Comparison of ENCODE assay signal across 10 mouse cellular contexts in the genomic region with DNA sequence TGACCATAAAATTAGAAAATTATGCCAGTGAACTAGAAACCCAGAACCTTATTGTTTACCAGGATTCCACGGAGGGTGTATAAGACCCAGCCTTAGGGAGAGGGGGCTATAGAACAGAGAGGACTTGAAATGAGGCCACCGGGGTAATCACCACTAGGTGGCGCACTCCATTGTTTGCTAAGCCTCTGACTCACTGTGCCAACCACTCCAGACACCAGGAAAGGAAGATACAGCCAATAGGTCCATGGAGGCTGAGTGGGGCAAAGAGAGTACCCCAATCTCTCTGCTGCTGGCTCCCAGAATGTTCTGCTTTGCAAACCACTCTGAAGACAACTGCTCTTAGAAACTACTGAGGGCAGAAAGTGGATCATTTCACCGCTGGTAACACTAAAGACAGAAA.
DNase-seq lines count a peak whose midpoint lies in the region; ATAC-seq and TF ChIP-seq lines count a peak whose summit lies in the region.
"Had no signal": no experiment of that assay in that cellular context is flagged by ENCODE, and none has a peak within 500 bp of the region (broad histone marks: within the 10 kb centered on the region; RNA-seq: fewer than 3 reads in every experiment).

No protein-coding gene starts in this region.

- no peak for TF ChIP-seq EP300 in CH12.LX (IDR thresholded peaks at IDR 0.05; ENCODE audit: low read length)
- TF ChIP-seq EP300 in lung, postnatal 0 days (IDR thresholded peaks at IDR 0.05): no peak

- TF ChIP-seq CTCF in CH12.LX (conservative IDR thresholded peaks at IDR 0.05 in 1 of 2, IDR thresholded peaks at IDR 0.05 in 1 of 2; ENCODE audit: low read depth in 2 of 2, low read length in 2 of 2): peak; percentile 81 to 82
- TF ChIP-seq CTCF in lung, postnatal 0 days (IDR thresholded peaks at IDR 0.05): peak; percentile 78
- TF ChIP-seq CTCF in small intestine, adult 2 months (IDR thresholded peaks at IDR 0.05; ENCODE audit: extremely low read depth, insufficient read length, insufficient replicate concordance, low read depth, low read length): peak; percentile 80; the same call in 1 of the 2 replicates

- no peak overlapping the region for H3K4me2 ChIP-seq in CH12.LX (ENCODE audit: insufficient read depth, low read depth, poor library complexity, severe bottlenecking)
- no peak overlapping the region for H3K4me2 ChIP-seq in kidney, embryonic 15.5 days
- no peak overlapping the region for H3K4me2 ChIP-seq in lung, postnatal 0 days (replicated peaks; ENCODE audit: low read depth, low read length)
- H3K4me2 ChIP-seq: hindbrain, embryonic 15.5 days; stomach, embryonic 15.5 days had no signal

- no peak overlapping the region for H3K9ac ChIP-seq in CH12.LX (ENCODE audit: insufficient read depth, low read depth)
- H3K9ac ChIP-seq in kidney, embryonic 15.5 days: no peak overlapping the region
- no peak overlapping the region for H3K9ac ChIP-seq in lung, postnatal 0 days (replicated peaks; ENCODE audit: low read depth)
- H3K9ac ChIP-seq: hindbrain, embryonic 15.5 days; stomach, embryonic 15.5 days had no signal

- dilution Hi-C loops in CH12.LX (cut with MboI; ENCODE audit: extremely low pct_ligation_motif_present, extremely low pct_unique_long_range_greater_than_20kb, low sequenced_read_pairs): no loop called here

- in situ Hi-C loops in CH12.LX (cut with MboI; ENCODE audit: low pct_ligation_motif_present, low pct_unique_long_range_greater_than_20kb, low sequenced_read_pairs): loop anchor here (25.0 kb wide), 1 partner anchor 187 kb away; no protein-coding TSS in a partner anchor

- H3K79me2 ChIP-seq in CH12.LX (replicated peaks; ENCODE audit: control insufficient read depth, extremely low read depth, insufficient read depth, poor library complexity, severe bottlenecking): no peaks in the 10 kb centered on the region

- TF ChIP-seq RAD21 in CH12.LX (IDR thresholded peaks at IDR 0.05; ENCODE audit: low read depth, low read length): peak; percentile 57

- H3K36me3 ChIP-seq in CH12.LX (replicated peaks in 1 of 2; ENCODE audit: control insufficient read depth in 1 of 2, insufficient read depth in 1 of 2, low read length in 1 of 2): no peaks in the 10 kb centered on the region
- H3K36me3 ChIP-seq in kidney, embryonic 15.5 days: no peaks in the 10 kb centered on the region
- no peaks in the 10 kb centered on the region for H3K36me3 ChIP-seq in lung, postnatal 0 days (ENCODE audit: insufficient read depth, low read length)
- no peaks in the 10 kb centered on the region for H3K36me3 ChIP-seq in small intestine, adult 2 months (ENCODE audit: control insufficient read depth, insufficient read depth, low read length)
- H3K36me3 ChIP-seq: hindbrain, embryonic 15.5 days; stomach, embryonic 15.5 days had no signal

- ATAC-seq in kidney, embryonic 15.5 days (replicated peaks; ENCODE audit: low FRiP score): peak; percentile 52; the same call in 1 of the 2 replicates
- peak; percentile 68 for ATAC-seq in lung, postnatal 0 days
- no peak for ATAC-seq in monocyte, adult 5-6 weeks (replicated peaks; ENCODE audit: insufficient number of reproducible peaks, low FRiP score, low TSS enrichment, poor library complexity, severe bottlenecking)

- no peak overlapping the region for H3K27ac ChIP-seq in CH12.LX (ENCODE audit: insufficient read depth, low read depth)
- H3K27ac ChIP-seq in kidney, embryonic 15.5 days: no peak overlapping the region
- H3K27ac ChIP-seq in lung, postnatal 0 days (ENCODE audit: low read length): no peak overlapping the region
- H3K27ac ChIP-seq in small intestine, adult 2 months (ENCODE audit: insufficient read depth, low read depth, low read length): no peak overlapping the region
- H3K27ac ChIP-seq: hindbrain, embryonic 15.5 days; stomach, embryonic 15.5 days had no signal

- TF ChIP-seq POLR2A in CH12.LX (IDR thresholded peaks at IDR 0.05; ENCODE audit: low read depth, low read length): no peak
- no peak for TF ChIP-seq POLR2A in small intestine, adult 2 months (IDR thresholded peaks at IDR 0.05; ENCODE audit: low read depth, low read length)

- WGBS in kidney, embryonic 15.5 days: 37% methylated on average over 4 of the region's 4 CpGs
- WGBS in lung, postnatal 0 days: 36% methylated on average over 4 of the region's 4 CpGs
- 33% methylated on average over 4 of the region's 4 CpGs for WGBS in small intestine, adult 2 months

- no peak overlapping the region for H3K4me3 ChIP-seq in CH12.LX (replicated peaks in 1 of 3; ENCODE audit: low read depth in 2 of 3, low read length in 2 of 3, poor library complexity in 1 of 3)
- no peak overlapping the region for H3K4me3 ChIP-seq in kidney, embryonic 15.5 days (replicated peaks)
- H3K4me3 ChIP-seq in lung, postnatal 0 days (ENCODE audit: low read depth, low read length): no peak overlapping the region
- no peak overlapping the region for H3K4me3 ChIP-seq in small intestine, adult 2 months (ENCODE audit: low read depth, low read length)
- H3K4me3 ChIP-seq: hindbrain, embryonic 15.5 days; stomach, embryonic 15.5 days had no signal

- no peaks in the 10 kb centered on the region for H3K4me1 ChIP-seq in CH12.LX (ENCODE audit: control insufficient read depth in 1 of 2, insufficient read depth in 2 of 2)
- H3K4me1 ChIP-seq in kidney, embryonic 15.5 days: no peaks in the 10 kb centered on the region
- H3K4me1 ChIP-seq in lung, postnatal 0 days (ENCODE audit: insufficient read depth, low read depth, low read length): no peaks in the 10 kb centered on the region
- H3K4me1 ChIP-seq in small intestine, adult 2 months (ENCODE audit: control insufficient read depth, insufficient read depth, insufficient read length, low read length): no peaks in the 10 kb centered on the region
- H3K4me1 ChIP-seq: hindbrain, embryonic 15.5 days; stomach, embryonic 15.5 days had no signal

- H3K9me3 ChIP-seq in CH12.LX (replicated peaks; ENCODE audit: low read length): no peaks in the 10 kb centered on the region
- no peaks in the 10 kb centered on the region for H3K9me3 ChIP-seq in kidney, embryonic 15.5 days (replicated peaks)
- H3K9me3 ChIP-seq in lung, postnatal 0 days (ENCODE audit: low read length): no peaks in the 10 kb centered on the region
- H3K9me3 ChIP-seq: hindbrain, embryonic 15.5 days; stomach, embryonic 15.5 days had no signal

- peak; percentile 76 for DNase-seq in CH12.LX (ENCODE audit: extremely low read depth)
- peak; percentile 34 for DNase-seq in WW6 (ENCODE audit: low read depth, low spot score)
- DNase-seq in cerebellum, postnatal 14 days: peak; percentile 50 to 59
- DNase-seq in gastrocnemius, postnatal 36 days: peak; percentile 45 to 53
- DNase-seq in lung, postnatal 0 days (ENCODE audit: low spot score): peak; percentile 64

- no peaks in the 10 kb centered on the region for H3K27me3 ChIP-seq in CH12.LX (replicated peaks)
- no peaks in the 10 kb centered on the region for H3K27me3 ChIP-seq in kidney, embryonic 15.5 days
- no peaks in the 10 kb centered on the region for H3K27me3 ChIP-seq in lung, postnatal 0 days (replicated peaks; ENCODE audit: insufficient read depth, low read length)
- no peaks in the 10 kb centered on the region for H3K27me3 ChIP-seq in small intestine, adult 2 months (ENCODE audit: control insufficient read depth, insufficient read depth, low read length)
- H3K27me3 ChIP-seq: hindbrain, embryonic 15.5 days; stomach, embryonic 15.5 days had no signal

- intact Hi-C loops in gastrocnemius, postnatal 36 days (cut with DNase I): loop anchor here (10.0 kb wide), 1 partner anchor 179 kb away; no protein-coding TSS in a partner anchor

TF ChIP-seq in CH12.LX, 34 proteins besides CTCF, POLR2A, EP300 and RAD21:
- TF ChIP-seq ZC3H11A (IDR thresholded peaks at IDR 0.05; ENCODE audit: low read depth, low read length) (no peak), SMC3 (IDR thresholded peaks at IDR 0.05; ENCODE audit: low read depth, low read length) (peak; percentile 87)
